Comparison of ENCODE assay signal across 7 mouse cellular contexts in the genomic region with DNA sequence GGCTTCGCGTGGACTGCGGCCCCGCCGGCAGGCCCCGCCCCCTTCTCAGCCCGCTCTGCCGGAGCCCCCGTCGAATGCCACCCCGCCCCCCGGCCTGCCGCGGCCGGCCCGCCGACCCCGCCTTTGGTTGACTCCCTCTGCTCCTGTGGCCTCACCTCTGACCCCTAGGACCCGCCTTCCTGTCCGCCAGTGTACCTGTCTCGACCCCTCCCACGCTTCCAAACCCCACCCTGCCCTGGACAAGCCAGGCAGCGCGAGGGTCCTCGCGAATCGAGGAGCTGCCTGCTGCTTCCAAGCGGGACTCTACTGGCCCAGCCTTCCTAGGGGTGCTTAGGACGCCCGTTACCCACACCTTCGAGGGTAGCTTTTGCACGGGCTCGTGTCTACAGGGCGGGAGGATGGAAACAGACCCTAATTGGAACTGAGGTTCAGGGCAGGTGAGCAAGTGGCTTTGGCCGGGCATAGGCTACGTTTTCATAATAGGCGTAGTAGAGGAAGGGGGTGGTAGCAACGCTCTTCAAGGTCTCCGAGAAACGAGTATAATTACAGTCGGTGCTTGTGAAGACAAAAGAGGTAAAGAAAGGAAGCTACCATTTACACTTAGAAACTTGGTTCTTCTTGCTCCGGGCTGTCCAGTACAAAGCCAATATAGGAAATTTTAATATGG. TPM values are rescaled to one million over a fixed set of nuclear protein-coding genes. Genes with fewer than 3 reads are reported as not detected.
DNase-seq lines count a peak whose midpoint lies in the region; ATAC-seq lines count a peak whose summit lies in the region.

No protein-coding gene starts in this region.

- H3K9me3 ChIP-seq in forebrain, embryonic 15.5 days, result no peaks in the 10 kb centered on the region
- H3K9me3 ChIP-seq in liver, embryonic 13.5 days (replicated peaks), result no peaks in the 10 kb centered on the region

- H3K4me3 ChIP-seq in forebrain, embryonic 15.5 days, result peak overlapping the region; percentile 68
- H3K4me3 ChIP-seq in liver, embryonic 13.5 days (replicated peaks), result peak overlapping the region; percentile 81

- peak; percentile 68 to 73 for DNase-seq in lung, adult 18-20 months
- DNase-seq in lung, postnatal 14 days, result no peak
- DNase-seq in brain, adult 2 months (ENCODE audit: low read depth, low spot score), result peak; percentile 56
- DNase-seq in liver, embryonic 13.5 days, result peak; percentile 69
- DNase-seq in testis, postnatal 10 days (ENCODE audit: low spot score), result peak; percentile 90
- DNase-seq in right cerebral cortex, postnatal 4 days, result no peak

- peak overlapping the region; percentile 81 for H3K9ac ChIP-seq in forebrain, embryonic 15.5 days (replicated peaks)
- H3K9ac ChIP-seq in liver, embryonic 13.5 days, result peak overlapping the region; percentile 83

- no peaks in the 10 kb centered on the region for H3K27me3 ChIP-seq in forebrain, embryonic 15.5 days
- H3K27me3 ChIP-seq in liver, embryonic 13.5 days, result no peaks in the 10 kb centered on the region

- WGBS in forebrain, embryonic 15.5 days, result under 1% methylated on average over 39 of the region's 42 CpGs
- WGBS in liver, embryonic 13.5 days (ENCODE audit: insufficient replicate concordance), result 2% methylated on average over 42 of the region's 42 CpGs

- peak overlapping the region; percentile 99 for H3K27ac ChIP-seq in forebrain, embryonic 15.5 days (replicated peaks)
- H3K27ac ChIP-seq in liver, embryonic 13.5 days, result peak overlapping the region; percentile 92

- ATAC-seq in forebrain, embryonic 15.5 days (replicated peaks), result peak; percentile 14
- ATAC-seq in liver, embryonic 13.5 days (ENCODE audit: low read depth), result peak; percentile 18

- H3K36me3 ChIP-seq in forebrain, embryonic 15.5 days, result peaks cover 35% of the 10 kb centered on the region
- peaks cover 35% of the 10 kb centered on the region for H3K36me3 ChIP-seq in liver, embryonic 13.5 days

- peak overlapping the region; percentile 63 for H3K4me2 ChIP-seq in forebrain, embryonic 15.5 days (replicated peaks)
- H3K4me2 ChIP-seq in liver, embryonic 13.5 days, result peak overlapping the region; percentile 91

- peaks cover 25% of the 10 kb centered on the region for H3K4me1 ChIP-seq in forebrain, embryonic 15.5 days
- H3K4me1 ChIP-seq in liver, embryonic 13.5 days (replicated peaks), result peaks cover 37% of the 10 kb centered on the region

RNA-seq across cellular contexts. Expression of gene Agbl5, which starts 0.7 kb away (rescaled TPM):
- 23.2 and 23.9 TPM in 2 replicates for polyA plus RNA-seq in forebrain, embryonic 15.5 days (2015; fragmentation: Nextera tagmentation; extraction: Ambion mirVana)
- 4.3 and 5.3 TPM in 2 replicates for polyA plus RNA-seq in liver, embryonic 13.5 days (2015; fragmentation: Nextera tagmentation; extraction: Ambion mirVana)

RNA-seq across cellular contexts. Expression of gene Ost4, which starts 18.4 kb away (rescaled TPM):
- polyA plus RNA-seq in forebrain, embryonic 15.5 days (2015; fragmentation: Nextera tagmentation; extraction: Ambion mirVana), result 243 and 273 TPM in 2 replicates
- polyA plus RNA-seq in liver, embryonic 13.5 days (2015; fragmentation: Nextera tagmentation; extraction: Ambion mirVana), result 342 and 377 TPM in 2 replicates

RNA-seq across cellular contexts. Expression of gene Tmem214, which starts 21.4 kb away (rescaled TPM):
- polyA plus RNA-seq in forebrain, embryonic 15.5 days (2015; fragmentation: Nextera tagmentation; extraction: Ambion mirVana), result 48.1 and 50.9 TPM in 2 replicates
- 40.8 and 47.7 TPM in 2 replicates for polyA plus RNA-seq in liver, embryonic 13.5 days (2015; fragmentation: Nextera tagmentation; extraction: Ambion mirVana)

RNA-seq across cellular contexts. Expression of gene Emilin1, which starts 24.0 kb away (rescaled TPM):
- 12.0 and 12.9 TPM in 2 replicates for polyA plus RNA-seq in forebrain, embryonic 15.5 days (2015; fragmentation: Nextera tagmentation; extraction: Ambion mirVana)
- 41.6 and 42.7 TPM in 2 replicates for polyA plus RNA-seq in liver, embryonic 13.5 days (2015; fragmentation: Nextera tagmentation; extraction: Ambion mirVana)

RNA-seq across cellular contexts. Expression of gene Khk, which starts 32.0 kb away (rescaled TPM):
- 5.1 and 5.5 TPM in 2 replicates for polyA plus RNA-seq in forebrain, embryonic 15.5 days (2015; fragmentation: Nextera tagmentation; extraction: Ambion mirVana)
- polyA plus RNA-seq in liver, embryonic 13.5 days (2015; fragmentation: Nextera tagmentation; extraction: Ambion mirVana), result 33.9 and 37.6 TPM in 2 replicates

Comparison
In these comparisons a context has a peak if more than half of its experiments do, and no peak if none do; other contexts are left out.
1. DNase-seq: peak in lung, adult 18-20 months (2 of 2), brain, adult 2 months (single experiment), liver, embryonic 13.5 days (single experiment) and testis, postnatal 10 days (single experiment); none in lung, postnatal 14 days (single experiment) and right cerebral cortex, postnatal 4 days (single experiment).